Mouse (Mus musculus) hindbrain, embryonic 13.5 days (tissue): ENCODE measurements around the gene Creb5. TPM values are rescaled to one million over a fixed set of nuclear protein-coding genes. Genes with fewer than 3 reads are reported as not detected.
"Not testable (repeated sequence)": the region's sequence is repeated elsewhere in the genome, so short reads cannot be mapped to it uniquely, and the experiment has no call there.

Source experiments
- ATAC-seq: fragments of 200-750 bp; cut with Nextera tagmentation; 2 replicates; pipeline ENCODE4 v1.8.0; 2017; ENCODE audit warnings: moderate TSS enrichment; ENCODE audit not compliant: low FRiP score
- H3K27ac ChIP-seq: fragments of 300-500 bp; sonication (generic); 2 replicates; pipeline ENCODE4 v1.5.1; 2015; ENCODE audit warnings: inconsistent platforms, mild to moderate bottlenecking, moderate library complexity
- H3K27me3 ChIP-seq: fragments of 300-500 bp; sonication (generic); 2 replicates; pipeline ENCODE4 v1.6.1; 2015; ENCODE audit warnings: mild to moderate bottlenecking, inconsistent platforms
- H3K36me3 ChIP-seq: fragments of 300-500 bp; sonication (generic); 2 replicates; pipeline ENCODE4 v1.6.1; 2015; ENCODE audit warnings: mild to moderate bottlenecking, inconsistent platforms
- H3K4me1 ChIP-seq: fragments of 300-500 bp; sonication (generic); replicated peaks from 2 replicates; pipeline ENCODE4 v1.6.1; 2015; ENCODE audit warnings: inconsistent platforms
- H3K4me2 ChIP-seq: fragments of 300-500 bp; sonication (generic); 2 replicates; pipeline ENCODE4 v1.6.1; 2015; ENCODE audit warnings: inconsistent platforms, mild to moderate bottlenecking, moderate library complexity
- H3K4me3 ChIP-seq: fragments of 300-500 bp; sonication (generic); 2 replicates; pipeline ENCODE4 v1.5.1; 2015; ENCODE audit warnings: mild to moderate bottlenecking, inconsistent platforms
- H3K9ac ChIP-seq: fragments of 300-500 bp; sonication (generic); 2 replicates; pipeline ENCODE4 v1.6.1; 2015; ENCODE audit warnings: mild to moderate bottlenecking, inconsistent platforms
- H3K9me3 ChIP-seq: fragments of 300-500 bp; sonication (generic); 2 replicates; pipeline ENCODE4 v1.6.1; 2016; ENCODE audit warnings: inconsistent platforms
- WGBS: fragments of 180-500 bp; shearing (Covaris S2); methylation state at CpG from one replicate; pipeline ENCODE4 v1.1.7; 2015; 5-methylcytosine and 5-hydroxymethylcytosine counted together
- polyA plus RNA-seq: library from polyadenylated mRNA; unstranded; fragments of >200 nt; fragmentation: Nextera tagmentation; extraction: Ambion mirVana; gene quantifications from 2 replicates; pipeline ENCODE4 v1.2.1, GENCODE M21; 2015

Creb5 gene
- polyA plus RNA-seq, 1 experiment from 2014 or later = 4.1 TPM

- no peaks in the 10 kb centered on the region for H3K27me3 ChIP-seq
- peaks cover 38% of the 10 kb centered on the region for H3K4me1 ChIP-seq
- peak overlapping the region; percentile 60 for H3K27ac ChIP-seq
- H3K4me2 ChIP-seq = peak overlapping the region; percentile 6; the same call in 1 of the 2 replicates
- no peaks in the 10 kb centered on the region for H3K9me3 ChIP-seq
- 41% methylated on average over 18 of the region's 18 CpGs for WGBS
- H3K9ac ChIP-seq = no peak overlapping the region; the same call in 1 of the 2 replicates
- no peaks in the 10 kb centered on the region for H3K36me3 ChIP-seq
- ATAC-seq = no peak
- H3K4me3 ChIP-seq = no peak overlapping the region
Observed at GRCm38 (mm10) chr6:53398297-53399140, 111.4 kb downstream of the Creb5 start.

- H3K27me3 ChIP-seq = no peaks in the 10 kb centered on the region
- no peaks in the 10 kb centered on the region for H3K36me3 ChIP-seq
- WGBS = 92% methylated on average over 6 of the region's 6 CpGs
- peaks cover 15% of the 10 kb centered on the region for H3K4me1 ChIP-seq
- no peaks in the 10 kb centered on the region for H3K9me3 ChIP-seq
- ATAC-seq = no peak
- H3K9ac ChIP-seq = no peak overlapping the region
- H3K27ac ChIP-seq = no peak overlapping the region
- H3K4me3 ChIP-seq = no peak overlapping the region
- no peak overlapping the region for H3K4me2 ChIP-seq
Observed at GRCm38 (mm10) chr6:53401364-53401763, 114.3 kb downstream of the Creb5 start.

GRCm38 (mm10) chr6:53402551-53402950 lies 115.5 kb downstream of the Creb5 start:
- H3K36me3 ChIP-seq, H3K4me3 ChIP-seq, H3K9ac ChIP-seq, H3K27me3 ChIP-seq, ATAC-seq, H3K9me3 ChIP-seq, H3K27ac ChIP-seq, H3K4me2 ChIP-seq: not testable (repeated sequence)
- over 99% methylated on average over 7 of the region's 7 CpGs for WGBS
- peaks cover 15% of the 10 kb centered on the region for H3K4me1 ChIP-seq

GRCm38 (mm10) chr6:53409183-53409582 lies 122.1 kb downstream of the Creb5 start:
- H3K27ac ChIP-seq = no peak overlapping the region
- WGBS = 90% methylated on average over 6 of the region's 6 CpGs
- no peak overlapping the region for H3K4me2 ChIP-seq
- H3K27me3 ChIP-seq = no peaks in the 10 kb centered on the region
- no peaks in the 10 kb centered on the region for H3K4me1 ChIP-seq
- no peak for ATAC-seq
- no peaks in the 10 kb centered on the region for H3K9me3 ChIP-seq
- no peak overlapping the region for H3K9ac ChIP-seq
- no peak overlapping the region for H3K4me3 ChIP-seq
- no peaks in the 10 kb centered on the region for H3K36me3 ChIP-seq

GRCm38 (mm10) chr6:53421345-53421744 lies 134.3 kb downstream of the Creb5 start:
- WGBS = 65% methylated on average over 2 of the region's 3 CpGs
- no peak overlapping the region for H3K4me2 ChIP-seq
- H3K36me3 ChIP-seq = no peaks in the 10 kb centered on the region
- H3K4me1 ChIP-seq = no peaks in the 10 kb centered on the region
- no peak overlapping the region for H3K4me3 ChIP-seq
- no peaks in the 10 kb centered on the region for H3K27me3 ChIP-seq
- no peak overlapping the region for H3K27ac ChIP-seq
- H3K9ac ChIP-seq = no peak overlapping the region
- ATAC-seq = no peak
- H3K9me3 ChIP-seq = no peaks in the 10 kb centered on the region

- Histone ChIP-seq H3K4me1 (peaks cover 21% of the 10 kb centered on the region), H3K4me3 (no peak overlapping the region), H3K9ac (no peak overlapping the region), H3K27ac (no peak overlapping the region), H3K36me3 (no peaks in the 10 kb centered on the region), H3K9me3 (no peaks in the 10 kb centered on the region), H3K4me2 (no peak overlapping the region), H3K27me3 (no peaks in the 10 kb centered on the region)
- WGBS = 59% methylated on average over 7 of the region's 7 CpGs
- ATAC-seq = no peak
Observed at GRCm38 (mm10) chr6:53429368-53429767, 142.3 kb downstream of the Creb5 start.

- H3K36me3 ChIP-seq = no peaks in the 10 kb centered on the region
- H3K27me3 ChIP-seq = no peaks in the 10 kb centered on the region
- ATAC-seq = no peak
- H3K4me3 ChIP-seq = no peak overlapping the region
- no peaks in the 10 kb centered on the region for H3K9me3 ChIP-seq
- no peak overlapping the region for H3K4me2 ChIP-seq
- peaks cover 21% of the 10 kb centered on the region for H3K4me1 ChIP-seq
- no peak overlapping the region for H3K9ac ChIP-seq
- WGBS = 48% methylated on average over 4 of the region's 4 CpGs
- no peak overlapping the region for H3K27ac ChIP-seq
Observed at GRCm38 (mm10) chr6:53429891-53430290, 142.8 kb downstream of the Creb5 start.

- Histone ChIP-seq H3K9me3 (no peaks in the 10 kb centered on the region), H3K4me1 (peaks cover 22% of the 10 kb centered on the region), H3K4me2 (no peak overlapping the region), H3K27me3 (no peaks in the 10 kb centered on the region), H3K27ac (no peak overlapping the region), H3K9ac (no peak overlapping the region), H3K36me3 (no peaks in the 10 kb centered on the region), H3K4me3 (no peak overlapping the region)
- 93% methylated on average over 11 of the region's 11 CpGs for WGBS
- no peak for ATAC-seq
Observed at GRCm38 (mm10) chr6:53445862-53446460, 158.9 kb downstream of the Creb5 start.

GRCm38 (mm10) chr6:53447479-53447878 lies 160.4 kb downstream of the Creb5 start:
- H3K4me2 ChIP-seq = no peak overlapping the region
- H3K4me3 ChIP-seq = no peak overlapping the region
- H3K27ac ChIP-seq = no peak overlapping the region
- ATAC-seq = no peak
- no peak overlapping the region for H3K9ac ChIP-seq
- no peaks in the 10 kb centered on the region for H3K36me3 ChIP-seq
- no peaks in the 10 kb centered on the region for H3K9me3 ChIP-seq
- peaks cover 35% of the 10 kb centered on the region for H3K4me1 ChIP-seq
- no peaks in the 10 kb centered on the region for H3K27me3 ChIP-seq
- 92% methylated on average over 9 of the region's 9 CpGs for WGBS

- Histone ChIP-seq H3K27ac (no peak overlapping the region), H3K9ac (no peak overlapping the region)
Observed at GRCm38 (mm10) chr6:53448317-53448870, 161.3 kb downstream of the Creb5 start.

GRCm38 (mm10) chr6:53449437-53450173 lies 162.5 kb downstream of the Creb5 start:
- ATAC-seq = no peak
- H3K9me3 ChIP-seq = no peaks in the 10 kb centered on the region
- H3K4me2 ChIP-seq = no peak overlapping the region
- no peak overlapping the region for H3K9ac ChIP-seq
- H3K27me3 ChIP-seq = no peaks in the 10 kb centered on the region
- H3K4me1 ChIP-seq = peaks cover 35% of the 10 kb centered on the region
- no peak overlapping the region for H3K4me3 ChIP-seq
- no peaks in the 10 kb centered on the region for H3K36me3 ChIP-seq
- 60% methylated on average over 9 of the region's 9 CpGs for WGBS
- no peak overlapping the region for H3K27ac ChIP-seq

More at GRCm38 (mm10) chr6:53448317-53448870, 161.3 kb downstream of the Creb5 start:
- peaks cover 35% of the 10 kb centered on the region for H3K4me1 ChIP-seq
- H3K27me3 ChIP-seq = no peaks in the 10 kb centered on the region
- 89% methylated on average over 9 of the region's 9 CpGs for WGBS
- H3K4me2 ChIP-seq = no peak overlapping the region
- H3K9me3 ChIP-seq = no peaks in the 10 kb centered on the region
- no peak for ATAC-seq
- no peak overlapping the region for H3K4me3 ChIP-seq
- H3K36me3 ChIP-seq = no peaks in the 10 kb centered on the region

GRCm38 (mm10) chr6:53450494-53450893 lies 163.4 kb downstream of the Creb5 start:
- no peak for ATAC-seq
- H3K36me3 ChIP-seq = no peaks in the 10 kb centered on the region
- H3K27ac ChIP-seq = no peak overlapping the region
- H3K9ac ChIP-seq = no peak overlapping the region
- H3K4me1 ChIP-seq = peaks cover 35% of the 10 kb centered on the region
- H3K4me3 ChIP-seq = no peak overlapping the region
- WGBS = 63% methylated on average over 3 of the region's 3 CpGs
- no peak overlapping the region for H3K4me2 ChIP-seq
- no peaks in the 10 kb centered on the region for H3K27me3 ChIP-seq
- H3K9me3 ChIP-seq = no peaks in the 10 kb centered on the region
